Mouse (Mus musculus): ENCODE results near the gene Mllt3. TPM values are rescaled to one million over a fixed set of nuclear protein-coding genes. Genes with fewer than 3 reads are reported as not detected.

Mllt3 gene
- total RNA-seq, 2 experiments from 2014 or later, result 113 to 127 TPM

GRCm38 (mm10) chr4:87823191-87823590, 210.0 kb downstream of the Mllt3 start:
- Histone ChIP-seq H3K27ac (no peak overlapping the region; the same call in 1 of the 2 replicates), H3K4me3 (peak overlapping the region; percentile 17; the same call in 1 of the 2 replicates)
- TF ChIP-seq CTCF (IDR thresholded peaks at IDR 0.05), result no peak
- no peak for DNase-seq
- intact Hi-C loops (cut with DNase I), result no loop called here

- no peak for DNase-seq
- Histone ChIP-seq H3K27ac (no peak overlapping the region), H3K4me3 (no peak overlapping the region)
- no peak for TF ChIP-seq CTCF (IDR thresholded peaks at IDR 0.05)
- intact Hi-C loops (cut with DNase I), result no loop called here
Measured at GRCm38 (mm10) chr4:87820911-87821310, 212.3 kb downstream of the Mllt3 start.

- DNase-seq, result no peak
- Histone ChIP-seq H3K27ac (no peak overlapping the region), H3K4me3 (no peak overlapping the region)
- intact Hi-C loops (cut with DNase I), result no loop called here
- no peak for TF ChIP-seq CTCF (IDR thresholded peaks at IDR 0.05)
Measured at GRCm38 (mm10) chr4:87819182-87819581, 214.0 kb downstream of the Mllt3 start.

- intact Hi-C loops (cut with DNase I), result no loop called here
- TF ChIP-seq CTCF (IDR thresholded peaks at IDR 0.05), result no peak
- no peak overlapping the region for H3K27ac ChIP-seq
Measured at GRCm38 (mm10) chr4:87818276-87818675, 214.9 kb downstream of the Mllt3 start.

GRCm38 (mm10) chr4:87815465-87816108, 217.6 kb downstream of the Mllt3 start:
- no peak overlapping the region for H3K27ac ChIP-seq
- TF ChIP-seq CTCF (IDR thresholded peaks at IDR 0.05), result no peak
- no peak overlapping the region for H3K4me3 ChIP-seq
- intact Hi-C loops (cut with DNase I), result no loop called here
- no peak for DNase-seq

More at GRCm38 (mm10) chr4:87818276-87818675, 214.9 kb downstream of the Mllt3 start:
- DNase-seq, result no peak
- H3K4me3 ChIP-seq, result no peak overlapping the region

GRCm38 (mm10) chr4:87811899-87812298, 221.3 kb downstream of the Mllt3 start:
- no peak for DNase-seq
- no peak for TF ChIP-seq CTCF (IDR thresholded peaks at IDR 0.05)
- no peak overlapping the region for H3K4me3 ChIP-seq
- intact Hi-C loops (cut with DNase I), result no loop called here
- H3K27ac ChIP-seq, result no peak overlapping the region

- Histone ChIP-seq H3K4me3 (peak overlapping the region; percentile 73), H3K27ac (peak overlapping the region; percentile 90)
- intact Hi-C loops (cut with DNase I), result no loop called here
- TF ChIP-seq CTCF (IDR thresholded peaks at IDR 0.05), result no peak
- peak; percentile 31 for DNase-seq
Measured at GRCm38 (mm10) chr4:87806196-87806987, 226.8 kb downstream of the Mllt3 start.

GRCm38 (mm10) chr4:87804576-87804975, 228.6 kb downstream of the Mllt3 start:
- no peak for TF ChIP-seq CTCF (IDR thresholded peaks at IDR 0.05)
- Histone ChIP-seq H3K4me3 (peak overlapping the region; percentile 73), H3K27ac (peak overlapping the region; percentile 90)
- DNase-seq, result no peak
- intact Hi-C loops (cut with DNase I), result no loop called here

- H3K4me3 ChIP-seq, result peak overlapping the region; percentile 73
Measured at GRCm38 (mm10) chr4:87803313-87803712, 229.9 kb downstream of the Mllt3 start.

GRCm38 (mm10) chr4:87802140-87802539, 231.0 kb downstream of the Mllt3 start:
- H3K4me3 ChIP-seq, result 0 out of 2 replicates have a peak overlapping the region, but pooled peaks have one; percentile 6
- intact Hi-C loops (cut with DNase I), result no loop called here
- H3K27ac ChIP-seq, result peak overlapping the region; percentile 90
- TF ChIP-seq CTCF (IDR thresholded peaks at IDR 0.05), result no peak
- DNase-seq, result no peak

More at GRCm38 (mm10) chr4:87803313-87803712, 229.9 kb downstream of the Mllt3 start:
- H3K27ac ChIP-seq, result peak overlapping the region; percentile 90
- peak; percentile 67 for DNase-seq
- TF ChIP-seq CTCF (IDR thresholded peaks at IDR 0.05), result no peak
- intact Hi-C loops (cut with DNase I), result no loop called here

- intact Hi-C loops (cut with DNase I), result no loop called here
- no peak for TF ChIP-seq CTCF (IDR thresholded peaks at IDR 0.05)
- no peak overlapping the region; the same call in 1 of the 2 replicates for H3K27ac ChIP-seq
- DNase-seq, result no peak
- H3K4me3 ChIP-seq, result no peak overlapping the region
Measured at GRCm38 (mm10) chr4:87801332-87801731, 231.8 kb downstream of the Mllt3 start.

- H3K27ac ChIP-seq, result no peak overlapping the region
- TF ChIP-seq CTCF (IDR thresholded peaks at IDR 0.05), result no peak
- no peak overlapping the region for H3K4me3 ChIP-seq
- no peak for DNase-seq
- intact Hi-C loops (cut with DNase I), result no loop called here
Measured at GRCm38 (mm10) chr4:87800276-87800675, 232.9 kb downstream of the Mllt3 start.

- intact Hi-C loops (cut with DNase I), result no loop called here
- Histone ChIP-seq H3K27ac (no peak overlapping the region), H3K4me3 (no peak overlapping the region)
- DNase-seq, result no peak
- TF ChIP-seq CTCF (IDR thresholded peaks at IDR 0.05), result no peak
Measured at GRCm38 (mm10) chr4:87799418-87799817, 233.7 kb downstream of the Mllt3 start.
